ENCODE assay signal across 34 mouse cellular contexts in the genomic region with DNA sequence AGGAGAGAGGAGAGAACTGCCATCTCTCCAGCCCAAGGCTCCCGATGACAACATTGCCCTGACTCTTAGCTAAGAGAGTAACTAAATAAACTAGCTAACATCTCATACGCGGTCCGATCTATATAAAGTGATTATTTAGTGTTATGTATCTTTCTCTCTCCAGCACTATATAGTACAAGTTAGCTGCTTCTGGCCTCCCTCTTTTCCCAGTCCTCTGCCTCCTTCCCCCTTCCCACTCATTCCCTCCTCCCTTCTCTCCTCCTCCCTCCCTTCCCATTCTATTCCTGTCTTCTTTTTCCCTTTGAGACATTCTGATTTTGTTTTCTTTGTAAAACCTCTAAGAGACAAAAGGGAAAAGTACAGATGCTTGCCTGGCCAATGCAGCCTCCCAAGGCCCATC.
"Had no signal": no experiment of that assay in that cellular context is flagged by ENCODE, and none has a peak within 500 bp of the region (broad histone marks: within the 10 kb centered on the region; RNA-seq: fewer than 3 reads in every experiment).

No protein-coding gene starts in this region.

- H3K4me3 ChIP-seq: heart, embryonic 10.5 days; heart, embryonic 12.5 days; heart, embryonic 13.5 days; heart, embryonic 15.5 days; hindbrain, embryonic 10.5 days; hindbrain, embryonic 12.5 days; hindbrain, embryonic 13.5 days; hindbrain, embryonic 15.5 days; intestine, embryonic 15.5 days; kidney, embryonic 15.5 days; layer of hippocampus, adult 2 months had no signal

- H3K4me1 ChIP-seq: heart, embryonic 12.5 days; heart, embryonic 13.5 days; heart, embryonic 15.5 days; intestine, embryonic 15.5 days had no signal

- H3K36me3 ChIP-seq: heart, embryonic 10.5 days; heart, embryonic 12.5 days; heart, embryonic 13.5 days; heart, embryonic 15.5 days; hindbrain, embryonic 10.5 days; hindbrain, embryonic 12.5 days; hindbrain, embryonic 13.5 days; hindbrain, embryonic 15.5 days; intestine, embryonic 15.5 days; kidney, embryonic 15.5 days had no signal

- H3K9me3 ChIP-seq: heart, embryonic 10.5 days; heart, embryonic 13.5 days; heart, embryonic 15.5 days; hindbrain, embryonic 10.5 days; hindbrain, embryonic 12.5 days; hindbrain, embryonic 13.5 days; hindbrain, embryonic 15.5 days; intestine, embryonic 15.5 days; kidney, embryonic 15.5 days had no signal

- DNase-seq: heart, postnatal 10 days; heart, postnatal 14 days; heart, postnatal 36 days; heart, postnatal 4 days; kidney, adult 11 months; kidney, adult 18-20 months; kidney, adult 2 months; kidney, adult 8-10 months; kidney, postnatal 10 days; kidney, postnatal 14 days; kidney, postnatal 25 days; kidney, postnatal 36 days; kidney, postnatal 4 days; layer of hippocampus, adult 9-11 months; layer of hippocampus, postnatal 36 days had no signal

- H3K27ac ChIP-seq: heart, embryonic 10.5 days; heart, embryonic 13.5 days; heart, embryonic 15.5 days; hindbrain, embryonic 10.5 days; hindbrain, embryonic 12.5 days; hindbrain, embryonic 13.5 days; hindbrain, embryonic 14.5 days; hindbrain, embryonic 15.5 days; hindbrain, postnatal 0 days; intestine, embryonic 15.5 days; kidney, embryonic 15.5 days; kidney, postnatal 0 days; layer of hippocampus, adult 2 months had no signal

- H3K27me3 ChIP-seq: heart, embryonic 12.5 days; heart, embryonic 13.5 days; heart, embryonic 15.5 days; hindbrain, embryonic 12.5 days; hindbrain, embryonic 15.5 days; intestine, embryonic 15.5 days had no signal

- H3K4me2 ChIP-seq: heart, embryonic 11.5 days; heart, embryonic 12.5 days; heart, embryonic 13.5 days; heart, embryonic 15.5 days; hindbrain, embryonic 12.5 days; hindbrain, embryonic 13.5 days; hindbrain, embryonic 14.5 days; hindbrain, embryonic 15.5 days; intestine, embryonic 15.5 days; kidney, embryonic 15.5 days had no signal

- H3K9ac ChIP-seq: heart, embryonic 12.5 days; heart, embryonic 13.5 days; heart, embryonic 15.5 days; hindbrain, embryonic 12.5 days; hindbrain, embryonic 13.5 days; hindbrain, embryonic 14.5 days; hindbrain, embryonic 15.5 days; intestine, embryonic 15.5 days; kidney, embryonic 15.5 days had no signal

- ATAC-seq: hindbrain, embryonic 16.5 days; hindbrain, postnatal 0 days; inflammation-experienced regulatory T-cells, adult 6 months; intestine, embryonic 15.5 days; intestine, embryonic 16.5 days; intestine, postnatal 0 days had no signal
